Comparison of ENCODE assay signal across 12 mouse cellular contexts in genomic region chrX:73941860-73942259, GRCm38 (mm10).
"Had no signal": no experiment of that assay in that cellular context is flagged by ENCODE, and none has a peak within 500 bp of the region (broad histone marks: within the 10 kb centered on the region; RNA-seq: fewer than 3 reads in every experiment).

No protein-coding gene starts in this region.

- H3K9me3 ChIP-seq: limb, embryonic 15.5 days; liver, embryonic 12.5 days; midbrain, embryonic 15.5 days; neural tube, embryonic 12.5 days had no signal

- ATAC-seq: liver, embryonic 12.5 days; midbrain, embryonic 15.5 days had no signal

- H3K4me1 ChIP-seq: limb, embryonic 15.5 days; liver, embryonic 12.5 days; midbrain, embryonic 15.5 days; neural tube, embryonic 12.5 days had no signal

- H3K27me3 ChIP-seq: limb, embryonic 15.5 days; liver, embryonic 12.5 days; midbrain, embryonic 15.5 days; neural tube, embryonic 12.5 days had no signal

- H3K4me2 ChIP-seq: limb, embryonic 15.5 days; liver, embryonic 12.5 days; midbrain, embryonic 11.5 days; midbrain, embryonic 15.5 days; neural tube, embryonic 12.5 days had no signal

- H3K27ac ChIP-seq: left cerebral cortex, adult 2 months; limb, embryonic 15.5 days; liver, embryonic 12.5 days; midbrain, embryonic 15.5 days; neural tube, embryonic 12.5 days had no signal

- DNase-seq: kidney, adult 8-10 months; kidney, postnatal 25 days; lung, adult 18-20 months; right cerebral cortex, postnatal 4 days; spleen, adult 18-20 months; thymus, postnatal 4 days had no signal

- H3K4me3 ChIP-seq: left cerebral cortex, adult 2 months; limb, embryonic 15.5 days; liver, embryonic 12.5 days; midbrain, embryonic 15.5 days; neural tube, embryonic 12.5 days had no signal

- H3K9ac ChIP-seq: limb, embryonic 15.5 days; liver, embryonic 12.5 days; midbrain, embryonic 15.5 days; neural tube, embryonic 12.5 days had no signal
